Mouse (Mus musculus): ENCODE results near the gene Ets1.

GRCm38 (mm10) chr9:32619661-32620060, 16.4 kb upstream of the Ets1 start:
- TF ChIP-seq ZKSCAN1 (IDR thresholded peaks at IDR 0.05; ENCODE audit: borderline replicate concordance, low read depth, low read length) (no peak), CTCF (conservative IDR thresholded peaks at IDR 0.05 in 1 of 2, IDR thresholded peaks at IDR 0.05 in 1 of 2; ENCODE audit: low read depth in 2 of 2, low read length in 2 of 2) (no peak), TCF12 (IDR thresholded peaks at IDR 0.05; ENCODE audit: low read depth, low read length) (no peak), MYC (IDR thresholded peaks at IDR 0.05; ENCODE audit: low read depth, low read length) (no peak), POLR2A (IDR thresholded peaks at IDR 0.05; ENCODE audit: low read depth, low read length) (no peak), SIN3A (IDR thresholded peaks at IDR 0.05; ENCODE audit: low read length) (no peak), USF1 (IDR thresholded peaks at IDR 0.05; ENCODE audit: low read depth, low read length) (no peak)

Data from CH12.LX (cell line).